Mouse (Mus musculus) CH12.LX (cell line): ENCODE measurements at regions not wholly inside any gene's neighbourhood (a gene's known extent, or its start where the extent isn't known, plus 50 kb on each side); places are given as distances from the start of the nearest gene placed in this dataset.

Experiments used
- DNase-seq: peaks from one replicate; pipeline ENCODE4 v3.0.0-alpha.2; 2013; ENCODE audit errors: extremely low read depth
- H3K27ac ChIP-seq: 2 replicates; pipeline ENCODE4 v1.5.1; 2012; ENCODE audit warnings: low read depth, mild to moderate bottlenecking, control low read depth, moderate library complexity; ENCODE audit not compliant: insufficient read depth
- H3K27me3 ChIP-seq: replicated peaks from 2 replicates; pipeline ENCODE3; 2012; ENCODE audit warnings: inconsistent platforms
- H3K36me3 ChIP-seq, 2 experiments: replicated peaks in 1 of 2; 2 replicates each; pipeline versions ENCODE3 to v1.6.1; 2012; ENCODE audit warnings: inconsistent platforms in 1 of 2, low read length in 1 of 2, mild to moderate bottlenecking in 1 of 2, mixed read lengths in 1 of 2, moderate library complexity in 1 of 2; ENCODE audit not compliant: control insufficient read depth in 1 of 2, insufficient read depth in 1 of 2
- H3K4me1 ChIP-seq, 2 experiments: 2 replicates each; pipeline ENCODE4 v1.6.1; 2012; ENCODE audit warnings: inconsistent platforms in 1 of 2, moderate library complexity in 1 of 2; ENCODE audit not compliant: insufficient read depth in 2 of 2, control insufficient read depth in 1 of 2
- H3K4me2 ChIP-seq: 2 replicates; pipeline ENCODE4 v1.6.1; 2012; ENCODE audit warnings: low read depth, mild to moderate bottlenecking, control low read depth; ENCODE audit not compliant: poor library complexity, insufficient read depth, severe bottlenecking
- H3K4me3 ChIP-seq, 3 experiments: fragments of 150-350 bp in 1 of 3; sonication (generic) in 1 of 3; replicated peaks in 1 of 3; 2 replicates each; pipeline versions ENCODE3 to v1.5.1; 2011 to 2012; ENCODE audit warnings: low read depth in 2 of 3, low read length in 2 of 3, mild to moderate bottlenecking in 2 of 3, moderate library complexity in 2 of 3, control low read depth in 1 of 3, improper control_type of control experiment in 1 of 3, inconsistent platforms in 1 of 3, mixed read lengths in 1 of 3; ENCODE audit not compliant: poor library complexity in 1 of 3
- H3K79me2 ChIP-seq: replicated peaks from 2 replicates; pipeline ENCODE4 v1.6.1; 2012; ENCODE audit warnings: mild to moderate bottlenecking, moderate library complexity; ENCODE audit not compliant: control insufficient read depth, poor library complexity, insufficient read depth, severe bottlenecking; ENCODE audit errors: extremely low read depth
- H3K9ac ChIP-seq: 2 replicates; pipeline ENCODE4 v1.6.1; 2012; ENCODE audit warnings: low read depth, mild to moderate bottlenecking, control low read depth, moderate library complexity; ENCODE audit not compliant: insufficient read depth
- H3K9me3 ChIP-seq: replicated peaks from 2 replicates; pipeline ENCODE3; 2012; ENCODE audit warnings: low read length, inconsistent platforms, mixed read lengths
- BHLHE40 ChIP-seq: IDR thresholded peaks from 2 replicates; pipeline ENCODE4 v1.6.1; 2011; ENCODE audit warnings: mild to moderate bottlenecking, low read depth, low read length, improper control_type of control experiment
- CTCF ChIP-seq, 2 experiments: IDR thresholded peaks in 1 of 2; conservative IDR thresholded peaks in 1 of 2; 2 replicates each; pipeline ENCODE4 v1.5.1; 2011 to 2012; ENCODE audit warnings: low read depth in 2 of 2, low read length in 2 of 2, improper control_type of control experiment in 1 of 2, inconsistent platforms in 1 of 2, mild to moderate bottlenecking in 1 of 2, moderate library complexity in 1 of 2
- ELF1 ChIP-seq: IDR thresholded peaks from 2 replicates; pipeline ENCODE4 v1.6.1; 2014; ENCODE audit warnings: low read depth, mild to moderate bottlenecking, inconsistent platforms, low read length, improper control_type of control experiment
- EP300 ChIP-seq: IDR thresholded peaks from 2 replicates; pipeline ENCODE4 v1.6.1; 2011; ENCODE audit warnings: low read length, improper control_type of control experiment
- GABPA ChIP-seq: IDR thresholded peaks from 2 replicates; pipeline ENCODE4 v1.6.1; 2012; ENCODE audit warnings: low read depth, low read length, improper control_type of control experiment, inconsistent platforms; ENCODE audit not compliant: insufficient replicate concordance
- HCFC1 ChIP-seq: IDR thresholded peaks from 2 replicates; pipeline ENCODE4 v1.6.1; 2012; ENCODE audit warnings: low read depth, mild to moderate bottlenecking, inconsistent platforms, low read length, improper control_type of control experiment
- IRF4 ChIP-seq: IDR thresholded peaks from 2 replicates; pipeline ENCODE4 v1.6.1; 2014; ENCODE audit warnings: low read depth, mild to moderate bottlenecking, inconsistent platforms, low read length, improper control_type of control experiment
- KAT2A ChIP-seq: IDR thresholded peaks from 2 replicates; pipeline ENCODE4 v1.6.1; 2012; ENCODE audit warnings: low read length, improper control_type of control experiment, inconsistent platforms; ENCODE audit not compliant: insufficient replicate concordance
- MAX ChIP-seq: IDR thresholded peaks from 2 replicates; pipeline ENCODE4 v1.6.1; 2011; ENCODE audit warnings: low read length, improper control_type of control experiment
- MEF2A ChIP-seq: IDR thresholded peaks from 2 replicates; pipeline ENCODE4 v1.6.1; 2014; ENCODE audit warnings: low read depth, mild to moderate bottlenecking, inconsistent platforms, low read length, improper control_type of control experiment, borderline replicate concordance
- NRF1 ChIP-seq: IDR thresholded peaks from 2 replicates; pipeline ENCODE4 v1.6.1; 2014; ENCODE audit warnings: low read depth, mild to moderate bottlenecking, inconsistent platforms, low read length, improper control_type of control experiment, moderate library complexity
- POLR2A ChIP-seq: IDR thresholded peaks from 2 replicates; pipeline ENCODE4 v1.6.1; 2011; ENCODE audit warnings: low read depth, mild to moderate bottlenecking, improper control_type of control experiment, low read length
- RAD21 ChIP-seq: IDR thresholded peaks from 2 replicates; pipeline ENCODE4 v1.6.1; 2011; ENCODE audit warnings: low read depth, mild to moderate bottlenecking, low read length, improper control_type of control experiment, moderate library complexity
- SIN3A ChIP-seq: IDR thresholded peaks from 2 replicates; pipeline ENCODE4 v1.6.1; 2012; ENCODE audit warnings: low read length, improper control_type of control experiment, inconsistent platforms
- SMC3 ChIP-seq: IDR thresholded peaks from 2 replicates; pipeline ENCODE4 v1.6.1; 2011; ENCODE audit warnings: low read depth, low read length, improper control_type of control experiment
- UBTF ChIP-seq: IDR thresholded peaks from 2 replicates; pipeline ENCODE4 v1.6.1; 2012; ENCODE audit warnings: low read depth, mild to moderate bottlenecking, inconsistent platforms, low read length, improper control_type of control experiment, moderate library complexity
- USF2 ChIP-seq: conservative IDR thresholded peaks from 2 replicates; pipeline ENCODE4 v1.6.1; 2011; ENCODE audit warnings: low read depth, low read length, improper control_type of control experiment
- ZC3H11A ChIP-seq: IDR thresholded peaks from 2 replicates; pipeline ENCODE4 v1.6.1; 2012; ENCODE audit warnings: low read depth, mild to moderate bottlenecking, inconsistent platforms, low read length, improper control_type of control experiment
- ZKSCAN1 ChIP-seq: IDR thresholded peaks from 2 replicates; pipeline ENCODE4 v1.6.1; 2012; ENCODE audit warnings: low read depth, inconsistent platforms, low read length, improper control_type of control experiment, borderline replicate concordance
- ZMIZ1 ChIP-seq: IDR thresholded peaks from 2 replicates; pipeline ENCODE4 v1.6.1; 2012; ENCODE audit warnings: low read depth, mild to moderate bottlenecking, inconsistent platforms, low read length, improper control_type of control experiment
- dilution Hi-C: fragments of 300-500 bp; cut with MboI; formaldehyde crosslinking; loops from 2 replicates; pipeline ENCODE4 v1.14.3; 2020; ENCODE audit warnings: low sequenced_read_pairs; ENCODE audit not compliant: extremely low pct_unique_long_range_greater_than_20kb, extremely low pct_ligation_motif_present
- in situ Hi-C: fragments of 300-500 bp; cut with MboI; formaldehyde crosslinking; loops from 3 replicates; pipeline ENCODE4 v1.14.3; 2019; ENCODE audit warnings: low sequenced_read_pairs, low pct_ligation_motif_present, low pct_unique_long_range_greater_than_20kb, mixed read lengths

DNA sequence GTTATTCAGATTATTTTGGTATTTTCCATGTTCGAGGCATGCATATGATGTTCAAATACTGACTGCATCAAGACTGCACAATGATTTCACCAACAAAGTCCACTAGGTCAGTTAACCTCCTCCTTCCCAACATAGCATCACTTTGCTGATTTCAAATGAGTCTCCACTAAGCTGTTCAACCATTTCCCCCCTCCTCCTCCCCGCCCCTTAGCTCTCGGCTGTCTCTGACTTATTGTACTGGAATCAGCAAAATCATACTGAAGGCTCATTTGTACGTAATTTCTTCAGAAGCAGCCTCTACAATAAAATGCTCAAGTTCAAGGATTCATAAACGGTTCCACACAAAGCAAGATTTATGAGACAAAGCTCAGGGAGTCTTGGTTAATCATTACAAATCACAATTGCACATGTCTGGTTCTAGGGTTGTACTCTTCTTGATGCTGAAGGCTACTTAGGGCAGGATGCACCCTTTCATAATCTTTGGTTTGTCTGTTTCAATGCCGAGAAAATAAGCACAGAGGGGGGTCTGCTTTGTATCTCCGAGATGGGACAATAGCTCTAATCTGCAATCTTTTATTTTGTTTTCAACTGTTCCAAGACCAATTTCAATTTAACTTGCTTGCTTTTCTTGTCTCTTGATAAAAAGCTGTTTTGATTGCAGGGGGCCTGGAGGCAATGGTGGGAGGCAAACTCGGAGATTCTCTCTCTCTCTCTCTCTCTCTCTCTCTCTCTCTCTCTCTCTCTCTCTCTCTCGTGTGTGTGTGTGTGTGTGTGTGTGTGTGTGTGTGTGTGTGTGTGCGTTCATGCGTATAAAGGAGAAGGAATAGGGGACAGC lies 320.6 kb upstream of the Dcn start:
- in situ Hi-C loops = loop anchor here (25.0 kb wide), 2 partner anchors 521 to 1021 kb away; partner anchors contain the start of gene Gm5426
- Histone ChIP-seq H3K4me1 (peaks cover 2 to 7% of the 10 kb centered on the region in 2 experiments; a peak in 2 of 4 replicates), H3K27ac (no peak overlapping the region), H3K36me3 (no peaks in the 10 kb centered on the region), H3K9me3 (no peaks in the 10 kb centered on the region), H3K4me2 (no peak overlapping the region), H3K4me3 (no peak overlapping the region), H3K79me2 (no peaks in the 10 kb centered on the region), H3K27me3 (no peaks in the 10 kb centered on the region), H3K9ac (no peak overlapping the region)
- no peak for TF ChIP-seq ZC3H11A
- no peak for TF ChIP-seq RAD21
- TF ChIP-seq NRF1 = no peak
- TF ChIP-seq IRF4 = no peak
- no peak for TF ChIP-seq USF2
- no peak for TF ChIP-seq SMC3
- TF ChIP-seq EP300 = no peak
- TF ChIP-seq ZMIZ1 = no peak
- TF ChIP-seq CTCF (conservative IDR thresholded peaks at IDR 0.05 in 1 of 2, IDR thresholded peaks at IDR 0.05 in 1 of 2; ENCODE audit: low read depth in 2 of 2, low read length in 2 of 2) = no peak
- TF ChIP-seq MAX = no peak
- no peak for TF ChIP-seq UBTF
- no peak for TF ChIP-seq MEF2A
- TF ChIP-seq ZKSCAN1 = no peak
- TF ChIP-seq POLR2A = no peak
- TF ChIP-seq HCFC1 = no peak
- no peak for TF ChIP-seq SIN3A
- no peak for DNase-seq
- dilution Hi-C loops = no loop called here

DNA sequence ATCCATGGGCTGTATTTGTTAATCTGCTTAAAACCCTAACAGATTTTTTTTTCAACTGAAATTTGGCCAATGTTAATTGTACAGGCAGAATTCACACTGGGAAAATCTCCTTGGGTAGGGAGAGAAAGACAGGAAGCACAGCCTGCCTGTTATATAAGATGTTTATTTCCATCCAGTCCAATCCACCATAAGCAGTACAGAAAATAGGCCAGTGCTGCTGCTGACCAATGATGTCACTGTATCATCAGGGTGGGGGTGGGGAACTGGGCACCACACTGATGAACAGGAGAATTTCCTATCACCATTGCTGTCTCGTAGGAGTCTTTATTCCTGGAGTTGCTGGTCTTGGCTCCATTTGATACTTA lies 320.0 kb upstream of the Dcn start:
- no peak for TF ChIP-seq KAT2A
- no peak for TF ChIP-seq BHLHE40
- no peak for TF ChIP-seq GABPA
- no peak for TF ChIP-seq SMC3
- TF ChIP-seq NRF1 = no peak
- TF ChIP-seq ELF1 = no peak
- TF ChIP-seq RAD21 = no peak
- TF ChIP-seq ZMIZ1 = no peak
- in situ Hi-C loops (loop anchor here (25.0 kb wide), 2 partner anchors 522 to 1022 kb away; partner anchors contain the start of gene Gm5426), dilution Hi-C loops (no loop called here)
- Histone ChIP-seq H3K4me1 (peaks cover 2 to 7% of the 10 kb centered on the region in 2 experiments; a peak in 2 of 4 replicates), H3K27ac (no peak overlapping the region), H3K4me2 (no peak overlapping the region), H3K36me3 (no peaks in the 10 kb centered on the region), H3K9me3 (no peaks in the 10 kb centered on the region), H3K9ac (no peak overlapping the region), H3K4me3 (no peak overlapping the region), H3K27me3 (no peaks in the 10 kb centered on the region), H3K79me2 (no peaks in the 10 kb centered on the region)
- DNase-seq = no peak
